Mouse (Mus musculus) kidney, postnatal 0 days (tissue): ENCODE results near the gene Iqsec3. TPM values are rescaled to one million over a fixed set of nuclear protein-coding genes. Genes with fewer than 3 reads are reported as not detected.
"Not testable (repeated sequence)": the region's sequence is repeated elsewhere in the genome, so short reads cannot be mapped to it uniquely, and the experiment has no call there.

Experiments
- ATAC-seq: fragments of 200-750 bp; cut with Nextera tagmentation; replicated peaks from 2 replicates; pipeline ENCODE4 v1.8.0; 2017; ENCODE audit warnings: low read depth, moderate number of reproducible peaks, moderate TSS enrichment, moderate library complexity; ENCODE audit not compliant: low FRiP score
- DNase-seq: peaks from one replicate; pipeline ENCODE4 v3.0.0-alpha.2; 2016; ENCODE audit warnings: low spot score
- H3K27ac ChIP-seq: fragments of 300-500 bp; sonication (generic); 2 replicates; pipeline ENCODE4 v1.5.1; 2014; ENCODE audit warnings: mild to moderate bottlenecking
- H3K27me3 ChIP-seq: fragments of 300-500 bp; sonication (generic); 2 replicates; pipeline ENCODE4 v1.6.1; 2014; ENCODE audit warnings: low read length, mixed read lengths; ENCODE audit not compliant: insufficient read depth
- H3K36me3 ChIP-seq: fragments of 300-500 bp; sonication (generic); 2 replicates; pipeline ENCODE4 v1.6.1; 2014; ENCODE audit warnings: low read length, mixed read lengths; ENCODE audit not compliant: insufficient read depth
- H3K4me1 ChIP-seq: fragments of 300-500 bp; sonication (generic); replicated peaks from 2 replicates; pipeline ENCODE4 v1.6.1; 2014; ENCODE audit warnings: antibody characterized with exemption, low read length, mixed read lengths; ENCODE audit not compliant: insufficient read depth
- H3K4me2 ChIP-seq: fragments of 300-500 bp; sonication (generic); 2 replicates; pipeline ENCODE4 v1.6.1; 2014; ENCODE audit warnings: mild to moderate bottlenecking, low read length, moderate library complexity, mixed read lengths
- H3K4me3 ChIP-seq: fragments of 300-500 bp; sonication (generic); replicated peaks from 2 replicates; pipeline ENCODE4 v1.5.1; 2014; ENCODE audit warnings: low read depth, low read length
- H3K9ac ChIP-seq: fragments of 300-500 bp; sonication (generic); 2 replicates; pipeline ENCODE4 v1.6.1; 2014; ENCODE audit warnings: low read depth, low read length
- H3K9me3 ChIP-seq: fragments of 300-500 bp; sonication (generic); replicated peaks from 2 replicates; pipeline ENCODE4 v1.6.1; 2016; ENCODE audit warnings: low read length, inconsistent platforms, mixed read lengths
- CTCF ChIP-seq: IDR thresholded peaks from 2 replicates; pipeline ENCODE4 v1.5.1; 2016; ENCODE audit warnings: antibody characterized with exemption, low read depth, mild to moderate bottlenecking, moderate library complexity
- WGBS: fragments of 180-500 bp; shearing (Covaris S2); extraction: QIAGEN DNeasy Blood & Tissue Kit; methylation state at CpG from one replicate; pipeline ENCODE4 v1.1.7; 2014; 5-methylcytosine and 5-hydroxymethylcytosine counted together
- polyA plus RNA-seq: library from polyadenylated mRNA; unstranded; fragments of >200 nt; fragmentation: Nextera tagmentation; extraction: Ambion mirVana; gene quantifications from 2 replicates; pipeline ENCODE4 v1.2.1, GENCODE M21; 2015

The Iqsec3 gene
- polyA plus RNA-seq, 1 experiment from 2014 or later = 0.07 TPM

- Histone ChIP-seq H3K4me3 (no peak overlapping the region), H3K36me3 (no peaks in the 10 kb centered on the region), H3K9me3 (no peaks in the 10 kb centered on the region), H3K9ac (no peak overlapping the region), H3K4me1 (no peaks in the 10 kb centered on the region), H3K27ac (no peak overlapping the region), H3K27me3 (no peaks in the 10 kb centered on the region), H3K4me2 (no peak overlapping the region)
- ATAC-seq (no peak), DNase-seq (no peak)
- WGBS = 49% methylated on average over 4 of the region's 4 CpGs
- TF ChIP-seq CTCF = no peak
Observed at GRCm38 (mm10) chr6:121378256-121378655, 95.2 kb downstream of the Iqsec3 start.

- no peaks in the 10 kb centered on the region for H3K27me3 ChIP-seq
- no peak for TF ChIP-seq CTCF
- no peak overlapping the region for H3K9ac ChIP-seq
- no peak for ATAC-seq
- 64% methylated on average over 12 of the region's 12 CpGs for WGBS
- no peaks in the 10 kb centered on the region for H3K9me3 ChIP-seq
- no peak overlapping the region for H3K4me2 ChIP-seq
- DNase-seq = no peak
- H3K4me1 ChIP-seq = no peaks in the 10 kb centered on the region
- H3K27ac ChIP-seq = no peak overlapping the region
- no peaks in the 10 kb centered on the region for H3K36me3 ChIP-seq
- no peak overlapping the region for H3K4me3 ChIP-seq
Observed at GRCm38 (mm10) chr6:121376159-121376558, 97.3 kb downstream of the Iqsec3 start.

GRCm38 (mm10) chr6:121371197-121371980, 102.1 kb downstream of the Iqsec3 start:
- Histone ChIP-seq H3K4me1 (no peaks in the 10 kb centered on the region), H3K9me3 (no peaks in the 10 kb centered on the region), H3K4me2 (no peak overlapping the region), H3K36me3 (no peaks in the 10 kb centered on the region), H3K9ac (no peak overlapping the region), H3K4me3 (no peak overlapping the region), H3K27ac (no peak overlapping the region), H3K27me3 (no peaks in the 10 kb centered on the region)
- no peak for DNase-seq
- ATAC-seq = peak; percentile 65; the same call in 1 of the 2 replicates
- TF ChIP-seq CTCF = no peak
- WGBS = 44% methylated on average over 10 of the region's 10 CpGs

- Histone ChIP-seq H3K4me1 (no peaks in the 10 kb centered on the region), H3K27ac (no peak overlapping the region), H3K9ac (no peak overlapping the region), H3K27me3 (no peaks in the 10 kb centered on the region), H3K4me3 (no peak overlapping the region), H3K36me3 (no peaks in the 10 kb centered on the region), H3K9me3 (no peaks in the 10 kb centered on the region), H3K4me2 (no peak overlapping the region)
- ATAC-seq = no peak
- TF ChIP-seq CTCF = no peak
- peak; percentile 30 for DNase-seq
- WGBS = 37% methylated on average over 3 of the region's 3 CpGs
Observed at GRCm38 (mm10) chr6:121367099-121367498, 106.4 kb downstream of the Iqsec3 start.

GRCm38 (mm10) chr6:121366537-121366936, 106.9 kb downstream of the Iqsec3 start:
- H3K36me3 ChIP-seq, H3K4me3 ChIP-seq, H3K27me3 ChIP-seq, H3K27ac ChIP-seq, H3K9ac ChIP-seq, H3K9me3 ChIP-seq, H3K4me2 ChIP-seq, ATAC-seq, H3K4me1 ChIP-seq: not testable (repeated sequence)
- peak; percentile 64 for DNase-seq
- WGBS = 33% methylated on average over 2 of the region's 2 CpGs
- TF ChIP-seq CTCF = peak; percentile 77

GRCm38 (mm10) chr6:121363956-121364355, 109.5 kb downstream of the Iqsec3 start:
- Histone ChIP-seq H3K36me3 (no peaks in the 10 kb centered on the region), H3K4me1 (no peaks in the 10 kb centered on the region), H3K4me3 (no peak overlapping the region), H3K9me3 (no peaks in the 10 kb centered on the region), H3K27ac (no peak overlapping the region), H3K4me2 (no peak overlapping the region), H3K27me3 (no peaks in the 10 kb centered on the region), H3K9ac (no peak overlapping the region)
- ATAC-seq (no peak), DNase-seq (peak; percentile 24)
- 55% methylated on average over 4 of the region's 4 CpGs for WGBS
- no peak for TF ChIP-seq CTCF
